Mouse (Mus musculus) ES-Bruce4 (cell line): ENCODE measurements around the gene Papola.

Experiments
- CTCF ChIP-seq: IDR thresholded peaks from one replicate; pipeline ENCODE4 v1.8.1; 2011; ENCODE audit warnings: low read depth, low read length
- EP300 ChIP-seq: IDR thresholded peaks from 2 replicates; pipeline ENCODE4 v1.6.1; 2011; ENCODE audit warnings: low read depth, low read length; ENCODE audit not compliant: insufficient read depth
- POLR2A ChIP-seq: IDR thresholded peaks from one replicate; pipeline ENCODE4 v1.8.1; 2011; ENCODE audit warnings: low read length; ENCODE audit not compliant: insufficient read depth

GRCm38 (mm10) chr12:105843243-105844005 lies 58.9 kb downstream of the Papola start:
- TF ChIP-seq CTCF (no peak), POLR2A (no peak), EP300 (no peak)
